Mouse (Mus musculus): ENCODE measurements around the gene Cnpy3. TPM values are rescaled to one million over a fixed set of nuclear protein-coding genes. Genes with fewer than 3 reads are reported as not detected.
A peak's percentile ranks its signal among the peaks of the same experiment; 100 is the strongest.

Cnpy3 gene
- polyA plus RNA-seq, 1 experiment from 2014 or later: 55.1 TPM

DNA sequence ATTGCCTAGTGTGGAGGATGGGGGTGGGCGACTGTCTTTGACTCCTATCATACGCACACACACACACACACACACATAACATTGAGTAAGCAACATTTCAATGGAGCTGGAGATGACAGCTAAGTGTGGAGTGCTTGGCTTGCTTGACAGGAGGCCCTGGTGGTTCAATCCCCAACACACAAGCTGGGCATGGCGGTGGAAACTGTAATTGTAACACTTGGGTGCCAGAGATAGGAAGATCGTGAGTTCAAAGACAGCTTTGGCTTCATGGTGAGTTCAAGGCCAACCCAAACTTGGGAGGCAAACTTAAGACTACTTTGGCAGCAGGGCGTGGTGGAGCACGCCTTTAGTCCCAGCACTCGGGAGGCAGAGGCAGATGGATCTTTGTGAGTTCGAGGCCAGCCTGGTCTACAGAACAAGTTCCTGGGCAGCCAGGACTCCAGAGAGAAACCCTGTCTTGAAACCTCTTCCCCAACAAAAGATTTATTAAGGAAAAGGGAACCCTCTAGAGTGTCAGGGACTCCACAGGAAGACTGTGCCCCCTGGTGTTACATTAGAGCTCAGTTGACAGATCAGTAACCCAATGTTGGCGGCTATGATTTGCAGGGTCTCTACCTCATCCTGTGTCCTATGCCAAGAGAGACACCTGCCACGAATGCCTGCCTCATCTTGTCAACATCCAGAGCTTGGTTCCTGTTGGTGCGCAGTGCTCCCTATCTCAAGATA, 37.1 kb downstream of the Cnpy3 start:
- DNase-seq (ENCODE audit: low spot score): no peak

DNA sequence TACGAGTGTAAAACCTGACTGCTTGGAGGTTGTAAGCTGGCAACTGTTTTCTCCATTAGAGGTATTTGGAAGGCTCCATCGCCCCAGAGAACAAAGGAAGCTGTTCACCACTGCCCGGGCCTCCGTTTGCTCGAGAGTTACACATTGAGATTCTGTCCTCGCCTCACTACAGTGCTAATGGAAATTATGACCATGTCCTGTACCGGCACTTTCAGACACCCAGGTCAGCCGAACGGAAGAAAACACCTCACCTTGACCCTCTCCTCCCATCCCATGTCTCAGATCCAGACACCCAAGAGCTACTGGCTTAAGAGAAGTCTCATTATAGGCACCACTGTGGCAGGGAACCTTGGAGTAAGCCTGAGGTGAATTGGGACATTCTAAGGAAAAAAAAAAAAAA, 38.2 kb downstream of the Cnpy3 start:
- no peak for DNase-seq (ENCODE audit: low spot score)

DNA sequence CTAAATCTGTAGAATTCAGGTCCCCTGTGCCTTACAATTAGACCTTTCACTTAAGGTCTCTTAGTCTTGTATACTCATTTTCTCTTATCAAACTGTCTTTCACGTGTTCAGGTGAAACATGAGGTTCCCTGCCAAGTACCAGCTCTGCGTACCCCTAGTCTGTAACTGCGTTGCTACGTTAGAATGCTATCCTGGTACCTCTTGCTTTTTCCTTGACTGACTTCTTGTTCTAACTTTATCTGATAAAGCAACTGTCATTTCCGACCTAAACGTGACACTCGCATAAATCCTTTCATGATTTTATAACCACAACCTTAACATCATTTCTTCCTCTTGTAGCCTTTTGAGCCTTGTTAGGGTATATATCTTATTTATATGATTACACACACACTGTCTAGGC, 39.6 kb downstream of the Cnpy3 start:
- DNase-seq (ENCODE audit: low spot score): peak; percentile 41

DNA sequence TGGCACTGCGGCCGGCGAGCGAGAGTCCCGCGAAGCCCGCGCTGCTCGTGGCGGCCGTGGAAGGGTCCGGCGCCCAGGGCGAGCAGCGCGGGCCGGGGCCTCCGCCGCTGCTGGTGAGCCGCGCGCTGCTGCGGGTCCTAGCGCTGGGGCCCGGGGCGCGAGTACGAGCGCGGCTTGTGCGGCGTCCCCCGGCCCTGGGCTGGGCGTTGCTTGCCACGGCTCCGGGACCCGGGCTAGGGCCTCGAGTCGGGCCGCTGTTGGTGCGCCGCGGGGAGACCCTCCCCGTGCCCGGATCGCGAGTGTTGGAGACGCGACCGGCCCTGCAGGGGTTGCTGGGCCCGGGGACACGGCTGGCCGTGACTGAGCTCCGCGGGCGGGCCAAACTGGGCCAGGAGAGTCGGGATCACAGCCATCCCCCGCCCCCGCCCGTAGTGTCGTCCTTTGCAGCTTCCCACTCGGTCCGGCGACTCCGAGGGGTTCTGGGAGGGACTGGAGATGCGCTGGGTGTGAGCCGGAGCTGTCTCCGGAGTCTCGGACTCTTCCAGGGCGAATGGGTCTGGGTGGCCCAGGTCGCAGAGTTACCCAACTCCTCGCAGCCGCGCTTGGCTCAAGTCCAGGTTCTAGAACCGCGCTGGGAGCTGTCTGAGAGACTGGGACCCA, 40.3 kb downstream of the Cnpy3 start:
- DNase-seq (ENCODE audit: low spot score): no peak

DNA sequence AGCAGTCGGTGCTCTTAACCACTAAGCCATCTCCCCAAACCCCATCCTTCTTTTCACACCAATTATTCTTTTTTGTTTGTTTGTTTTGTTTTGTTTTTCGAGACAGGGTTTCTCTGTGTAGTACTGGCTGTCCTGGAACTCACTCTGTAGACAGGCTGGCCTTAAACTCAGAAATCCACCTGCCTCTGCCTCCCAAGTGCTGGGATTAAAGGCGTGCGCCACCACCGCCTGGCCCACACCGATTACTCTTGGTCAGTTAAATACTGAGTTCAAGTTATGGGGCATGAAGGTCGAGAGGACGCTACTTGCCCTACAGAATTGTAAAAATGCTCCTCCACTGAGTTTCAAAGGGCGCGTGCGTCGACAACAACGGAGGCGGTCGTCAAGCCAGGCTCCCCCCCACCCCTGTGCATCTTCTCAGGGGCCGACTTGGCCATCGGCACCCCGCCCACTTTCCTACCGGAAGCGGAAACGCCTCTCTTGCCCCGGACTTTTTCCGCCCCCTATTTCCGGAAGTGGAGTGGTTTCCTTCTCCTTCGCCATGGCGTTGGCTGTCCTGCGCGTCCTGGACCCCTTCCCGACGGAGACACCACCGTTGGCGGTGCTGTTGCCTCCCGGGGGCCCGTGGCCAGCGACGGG, 40.9 kb downstream of the Cnpy3 start, which contains the start of gene Pex6:
Pex6 (plus strand) TSS at position 505 of the 639 bp plus-strand sequence.
- peak; percentile 94 for DNase-seq (ENCODE audit: low spot score)

DNA sequence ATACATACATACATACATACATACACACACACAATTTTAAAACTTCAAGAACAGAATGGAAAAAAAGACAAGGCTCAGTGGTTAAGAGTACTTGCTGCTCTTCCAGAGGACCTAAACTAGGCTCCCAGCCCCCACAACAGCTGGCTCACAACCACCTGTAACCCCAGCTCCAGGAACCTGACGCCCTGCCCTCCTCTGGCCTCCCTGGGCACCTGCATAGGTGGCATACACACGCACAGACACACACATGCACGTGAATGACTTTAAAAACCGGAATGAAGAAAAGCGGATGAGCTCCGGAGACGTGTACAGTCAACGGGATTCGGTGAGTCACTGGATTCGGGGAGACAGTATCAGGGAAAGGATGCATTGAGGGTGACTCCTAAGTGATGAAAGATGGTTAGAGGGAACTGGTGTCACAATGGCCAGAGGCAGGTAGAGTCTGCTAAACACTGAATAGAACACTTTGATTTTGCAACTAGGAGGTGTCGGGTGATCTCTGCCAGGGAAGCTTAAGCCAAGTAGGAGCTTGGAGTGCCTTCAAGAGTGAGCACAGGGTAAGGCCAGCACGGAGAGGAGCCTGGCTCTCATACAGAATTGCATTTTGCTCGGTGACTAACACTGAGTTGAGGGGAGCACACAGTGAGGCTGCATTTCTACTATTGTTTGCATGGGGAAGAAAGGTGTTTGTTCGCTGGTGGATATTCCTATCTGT, 45.5 kb downstream of the Cnpy3 start:
- DNase-seq (ENCODE audit: low spot score): no peak

DNA sequence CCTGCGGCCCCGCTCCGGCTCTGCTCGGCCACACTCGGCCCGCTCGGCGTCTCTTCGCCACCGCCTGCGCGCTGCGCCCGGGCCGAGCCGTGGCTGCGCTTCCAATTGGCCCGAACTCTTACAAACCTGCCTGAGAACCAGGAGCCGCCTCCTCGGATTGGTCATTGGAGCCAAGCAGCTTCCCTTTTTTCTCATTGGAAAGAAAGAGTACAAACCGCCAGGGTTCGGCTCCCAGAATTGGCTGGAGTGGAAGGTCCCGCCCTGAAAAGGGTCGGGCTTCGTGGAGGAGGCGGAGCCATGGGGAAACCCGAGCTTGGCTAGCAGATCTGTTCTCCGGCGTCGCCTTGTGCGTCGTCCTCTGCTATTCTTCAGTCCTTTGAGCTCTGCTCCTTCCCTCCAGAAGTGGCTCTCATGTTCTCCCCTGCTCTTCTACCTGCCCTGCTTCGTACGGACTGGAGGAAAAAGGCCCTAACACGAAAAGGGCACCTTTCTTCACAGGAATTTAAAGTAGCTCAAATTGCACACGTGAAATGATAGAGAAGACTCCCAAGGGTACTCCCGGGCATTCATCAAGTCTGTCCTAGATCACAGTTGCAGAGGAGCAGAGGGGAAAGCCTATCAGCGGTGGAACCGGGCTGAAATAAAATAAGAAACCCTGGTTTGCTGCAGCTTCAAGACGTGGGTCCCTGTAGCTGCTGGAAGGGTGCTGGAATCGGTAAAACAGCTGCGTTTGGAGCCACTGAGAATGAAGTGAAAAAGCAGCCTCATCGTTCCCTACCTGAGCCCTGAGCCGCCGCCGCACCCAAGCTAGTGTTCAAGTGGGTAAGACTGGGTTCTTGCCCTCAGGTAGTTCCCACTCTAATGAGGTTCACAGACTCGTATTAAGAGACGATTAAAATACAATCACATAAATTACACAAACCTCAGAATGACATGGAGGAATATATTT, 46.9 kb downstream of the Cnpy3 start, which contains the start of gene Ppp2r5d:
Ppp2r5d (minus strand) TSS at position 225 of the 949 bp plus-strand sequence.
- DNase-seq (ENCODE audit: low spot score): peak; percentile 98

DNA sequence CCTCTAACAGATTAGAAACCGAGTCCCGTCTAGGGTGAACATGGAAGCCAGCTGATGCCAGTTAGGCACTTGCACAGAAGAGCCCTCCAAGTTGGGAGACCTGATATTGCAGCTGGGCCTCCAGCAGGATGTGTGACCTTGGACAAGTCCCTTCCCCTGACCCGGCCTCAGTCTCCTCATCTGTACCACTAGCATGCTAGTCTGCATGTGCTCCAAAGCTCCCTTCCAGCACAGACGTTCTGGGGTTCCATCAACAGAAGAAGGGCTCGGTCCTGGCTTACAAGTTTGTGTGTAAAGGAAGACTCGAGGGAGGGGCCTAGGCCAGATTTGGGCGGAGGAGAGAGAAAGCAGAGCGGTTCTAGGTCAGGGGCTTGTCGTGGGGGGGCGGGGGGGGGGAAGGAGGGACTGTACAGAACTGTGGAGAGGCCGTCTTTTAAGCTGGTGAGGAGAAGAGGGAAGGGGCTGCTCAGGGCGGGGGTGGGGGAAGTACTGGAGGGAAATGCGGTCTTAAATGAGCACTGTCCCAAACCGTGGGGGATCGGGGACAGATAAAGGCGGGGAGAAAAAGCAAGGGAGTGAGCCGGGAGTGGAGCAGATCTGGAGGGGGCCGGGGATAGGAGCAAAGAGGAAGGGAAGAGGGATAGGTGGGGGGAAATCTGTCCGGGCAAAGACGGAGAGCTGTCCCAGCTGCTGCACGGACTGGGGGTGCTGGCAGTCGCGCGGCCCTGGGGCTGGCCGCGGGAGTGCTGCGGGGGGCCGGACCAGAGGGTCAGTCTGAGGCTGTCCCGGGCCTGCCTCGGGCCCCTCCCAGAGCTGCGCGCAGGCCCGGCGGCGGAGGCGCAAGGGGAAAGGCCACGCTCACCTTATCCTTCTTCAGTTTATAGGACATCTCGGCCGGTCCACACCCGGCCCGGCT, 47.8 kb downstream of the Cnpy3 start:
- DNase-seq (ENCODE audit: low spot score): peak; percentile 38

DNA sequence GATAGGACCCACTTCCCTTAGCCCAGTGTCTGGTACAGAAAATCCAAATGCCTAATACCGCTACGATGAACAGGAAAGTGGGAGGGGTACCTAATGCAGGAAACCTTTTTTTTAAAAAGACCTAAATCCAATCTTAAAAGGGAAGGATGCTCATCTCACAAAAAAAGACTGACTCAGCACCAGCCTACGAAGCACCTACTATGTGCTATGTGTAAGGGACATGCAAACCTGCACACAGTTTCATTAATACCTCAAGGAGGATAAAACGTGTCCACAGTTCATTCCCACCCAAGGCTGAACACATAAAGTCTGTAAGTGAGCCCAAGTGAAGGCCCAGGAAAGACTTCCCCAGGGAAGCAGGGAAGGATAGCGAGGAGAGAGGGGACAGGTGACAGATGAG, 49.5 kb downstream of the Cnpy3 start:
- no peak for DNase-seq (ENCODE audit: low spot score)

DNA sequence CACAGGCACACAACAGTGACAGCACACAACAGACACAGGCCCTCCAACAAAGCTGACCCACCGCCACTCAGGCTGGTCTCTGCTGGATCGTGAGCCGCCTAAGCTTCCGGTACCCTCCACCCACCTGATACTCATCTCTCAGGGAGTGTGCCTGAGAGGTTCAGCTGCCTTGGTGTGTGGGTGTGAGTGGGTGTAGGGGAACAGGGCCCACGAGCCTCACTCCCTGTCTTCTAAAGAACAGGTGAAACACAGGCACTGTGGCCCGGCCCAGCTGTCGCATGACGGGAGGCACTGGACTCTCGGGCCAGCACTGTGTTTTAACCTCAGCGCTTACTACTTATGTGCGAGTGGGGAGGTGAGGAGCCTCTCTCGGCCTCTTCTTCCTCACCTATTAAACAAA, 49.9 kb downstream of the Cnpy3 start:
- DNase-seq (ENCODE audit: low spot score): no peak

DNA sequence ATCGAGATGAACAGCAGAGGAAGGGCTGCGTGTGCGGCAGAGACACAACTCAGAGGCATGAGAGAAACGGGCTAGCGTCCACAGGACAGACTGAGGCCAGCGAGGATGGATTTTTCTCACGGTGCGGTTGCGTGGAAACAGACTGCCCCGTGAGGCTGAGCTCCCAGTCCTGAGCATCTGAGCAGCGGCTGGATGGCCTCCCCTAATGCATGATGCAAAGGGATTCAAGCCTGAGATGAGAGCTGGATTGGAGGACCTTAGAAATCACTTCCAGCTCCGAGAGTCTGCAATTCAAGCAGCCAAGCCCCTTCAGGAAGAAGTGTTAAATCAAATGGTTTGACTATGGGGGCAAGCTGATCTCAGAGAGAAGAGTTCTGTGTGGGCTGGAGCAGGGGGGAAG, 50.5 kb downstream of the Cnpy3 start:
- no peak for DNase-seq (ENCODE audit: low spot score)

DNA sequence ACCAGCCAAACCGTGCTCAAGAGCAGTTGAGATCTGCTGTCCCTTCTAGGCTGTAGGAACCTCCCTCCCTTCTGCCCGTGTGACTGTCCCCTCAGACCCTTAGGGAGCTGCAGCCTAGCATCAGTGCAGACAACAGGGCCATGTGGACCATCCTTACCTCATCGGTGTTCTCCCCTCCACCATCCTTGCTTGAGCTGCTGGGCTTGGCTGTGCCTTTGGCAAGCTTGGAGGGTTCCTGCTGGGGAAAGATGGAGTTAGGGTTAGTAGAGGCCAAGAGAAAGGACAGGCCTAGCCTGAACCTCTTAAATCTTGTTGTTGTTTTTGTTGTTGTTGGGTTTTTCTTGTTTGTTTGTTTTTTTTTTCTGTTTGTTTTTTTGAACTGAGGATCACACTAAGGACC, 52.1 kb downstream of the Cnpy3 start:
- DNase-seq (ENCODE audit: low spot score): no peak

DNA sequence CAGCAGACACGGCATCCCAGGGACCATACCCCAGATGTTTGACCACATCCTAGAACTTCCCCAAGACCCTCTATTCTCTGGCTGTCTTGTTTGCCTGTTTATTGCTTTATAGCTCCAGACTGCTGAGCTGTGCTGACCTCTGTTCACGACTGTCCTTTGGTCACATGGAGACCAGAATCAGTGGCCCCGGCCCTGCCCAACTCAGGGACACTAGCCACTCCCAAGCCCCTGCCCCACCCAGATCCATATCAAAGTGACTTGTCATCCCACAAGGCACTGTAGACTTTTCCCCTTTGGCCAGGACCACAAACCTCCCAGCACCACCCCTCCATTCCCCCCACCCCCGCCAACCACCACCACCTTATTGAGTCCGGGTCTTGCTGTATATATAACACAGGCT, 52.8 kb downstream of the Cnpy3 start:
- no peak for DNase-seq (ENCODE audit: low spot score)

DNA sequence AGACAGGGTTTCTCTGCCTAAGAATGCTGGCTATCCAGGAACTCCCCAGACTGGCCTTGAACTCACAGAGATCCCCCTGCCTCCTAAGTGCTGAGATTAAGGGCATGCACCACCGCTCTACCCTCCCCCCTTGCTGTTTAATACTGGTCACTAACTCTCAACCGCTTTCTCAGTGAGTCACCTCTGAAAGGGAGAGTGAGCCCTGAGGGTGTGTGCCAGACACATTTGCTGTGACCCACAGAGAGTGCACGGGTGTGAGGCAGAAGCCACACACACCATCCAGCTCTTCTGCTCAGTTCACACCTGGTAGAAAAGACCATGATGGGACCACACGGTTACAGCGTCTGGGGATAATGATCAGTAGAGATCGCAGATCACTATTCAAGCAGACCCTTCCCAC, 53.5 kb downstream of the Cnpy3 start:
- DNase-seq (ENCODE audit: low spot score): no peak

DNA sequence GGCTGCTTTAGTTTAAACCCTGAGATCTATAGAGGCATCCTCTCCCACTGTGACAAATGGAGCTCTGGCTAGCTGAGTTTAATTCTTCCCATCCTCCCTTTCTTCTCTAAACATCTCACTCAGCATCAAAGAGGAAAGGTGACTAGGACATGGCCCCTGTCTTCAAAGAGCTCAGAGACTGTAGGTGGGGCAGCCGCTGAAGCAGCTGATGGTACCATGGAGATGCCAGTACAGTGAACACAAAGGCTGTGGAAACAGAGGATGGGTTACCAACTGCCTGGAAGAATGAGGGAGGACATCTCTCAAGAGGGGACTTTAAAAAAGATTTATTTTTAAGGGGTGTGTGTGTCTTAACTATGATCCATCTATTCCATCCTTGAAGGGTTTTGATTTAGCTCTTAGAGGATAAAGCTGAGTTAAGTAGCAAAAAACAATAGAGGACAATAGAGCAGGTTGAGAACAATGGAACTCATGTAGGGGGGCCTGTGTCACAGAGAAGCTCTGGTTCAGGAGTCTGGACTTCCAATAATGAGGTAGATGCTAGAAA, 57.4 kb downstream of the Cnpy3 start:
- no peak for DNase-seq (ENCODE audit: low spot score)

DNA sequence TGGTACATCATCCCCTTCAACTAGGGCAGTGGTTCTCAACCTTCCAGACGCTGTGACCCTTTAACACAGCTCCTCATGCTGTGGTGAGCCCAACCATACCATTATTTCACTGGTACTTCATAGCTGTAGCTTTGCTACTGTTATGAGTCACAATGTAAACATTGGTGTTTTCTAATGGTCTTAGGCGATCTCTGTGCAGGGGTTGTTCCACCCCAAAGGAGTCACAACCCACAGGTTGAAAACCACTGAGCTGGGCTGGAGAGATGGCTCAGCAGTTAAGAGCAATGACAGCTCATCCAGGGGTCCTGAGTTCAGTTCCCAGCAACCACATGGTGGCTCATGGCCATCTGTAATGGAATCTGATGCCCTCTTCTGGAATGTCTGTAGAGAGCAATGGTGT, 60.6 kb downstream of the Cnpy3 start:
- no peak for DNase-seq (ENCODE audit: low spot score)

DNA sequence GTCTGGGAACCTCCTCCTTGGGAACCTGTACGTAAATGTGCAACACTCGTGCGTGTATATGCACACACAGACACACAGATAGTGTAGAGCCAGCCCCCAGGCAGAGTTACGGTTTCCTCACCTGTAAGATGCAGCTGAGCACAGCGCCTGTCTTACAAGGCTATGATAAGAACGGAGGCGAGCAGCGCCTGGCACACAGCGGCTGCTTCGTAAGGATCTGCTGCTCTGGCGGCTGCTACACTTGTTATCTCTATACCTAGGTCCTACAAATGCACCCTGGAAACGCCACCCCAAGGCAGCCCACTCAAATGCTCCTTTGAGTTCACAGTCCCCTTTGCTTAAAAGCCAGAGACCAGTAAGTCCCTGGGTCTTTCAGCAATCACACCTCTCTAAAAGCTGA, 61.3 kb downstream of the Cnpy3 start:
- no peak for DNase-seq (ENCODE audit: low spot score)

DNA sequence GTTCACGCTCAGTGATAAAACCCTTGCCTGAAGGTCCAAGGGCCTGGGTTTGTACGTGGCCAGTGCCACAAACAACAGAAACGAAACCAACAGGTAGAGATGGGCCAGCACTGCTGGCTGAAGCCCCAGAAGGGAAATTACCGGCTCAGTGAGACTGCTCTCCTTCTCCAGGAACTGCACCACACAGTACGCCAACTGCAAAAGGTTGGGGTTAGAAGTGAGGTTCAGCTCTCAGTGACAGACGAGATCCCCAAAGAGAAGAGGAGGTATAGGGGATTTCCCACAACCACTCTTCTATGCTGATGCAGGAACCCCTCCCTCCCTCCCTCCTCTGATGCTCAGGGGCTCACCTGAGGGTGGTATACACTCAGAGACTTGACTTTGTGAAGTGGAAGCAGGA, 66.1 kb downstream of the Cnpy3 start:
- DNase-seq (ENCODE audit: low spot score): no peak

All from thymus, postnatal 0 days (tissue).